Comparison of ENCODE assay signal across 10 mouse cellular contexts in genomic region chr13:75088597-75088996, GRCm38 (mm10). TPM values are rescaled to one million over a fixed set of nuclear protein-coding genes. Genes with fewer than 3 reads are reported as not detected.
DNase-seq lines count a peak whose midpoint lies in the region; ATAC-seq lines count a peak whose summit lies in the region.
"Had no signal": no experiment of that assay in that cellular context is flagged by ENCODE, and none has a peak within 500 bp of the region (broad histone marks: within the 10 kb centered on the region; RNA-seq: fewer than 3 reads in every experiment).

No protein-coding gene starts in this region.

- H3K27me3 ChIP-seq in hindbrain, embryonic 15.5 days = no peaks in the 10 kb centered on the region
- no peaks in the 10 kb centered on the region for H3K27me3 ChIP-seq in neural tube, embryonic 15.5 days (replicated peaks)

- no peaks in the 10 kb centered on the region for H3K36me3 ChIP-seq in hindbrain, embryonic 15.5 days
- no peaks in the 10 kb centered on the region for H3K36me3 ChIP-seq in neural tube, embryonic 15.5 days
- H3K36me3 ChIP-seq: embryonic facial prominence, embryonic 13.5 days; heart, embryonic 15.5 days; limb, embryonic 13.5 days had no signal

- H3K4me2 ChIP-seq in hindbrain, embryonic 15.5 days = peak overlapping the region; percentile 69; the same call in 1 of the 2 replicates
- H3K4me2 ChIP-seq in neural tube, embryonic 15.5 days = 0 out of 2 replicates have a peak overlapping the region, but pooled peaks have one; percentile 88
- H3K4me2 ChIP-seq: embryonic facial prominence, embryonic 13.5 days; limb, embryonic 13.5 days had no signal

- ATAC-seq in hindbrain, embryonic 15.5 days (ENCODE audit: low FRiP score, low read depth) = no peak
- ATAC-seq in neural tube, embryonic 15.5 days (ENCODE audit: low FRiP score) = no peak
- no peak for ATAC-seq in inflammation-experienced regulatory T-cells, adult 6 months

- peak; percentile 2 for DNase-seq in left cerebral cortex, postnatal 4 days
- DNase-seq in left cerebral cortex, postnatal 14 days (ENCODE audit: low spot score in 2 of 2) = no peak
- peak; percentile 4 for DNase-seq in adipocyte (ENCODE audit: low spot score)
- DNase-seq in layer of hippocampus, adult 11-12 months (ENCODE audit: low spot score) = no peak

- peaks cover 16% of the 10 kb centered on the region for H3K4me1 ChIP-seq in hindbrain, embryonic 15.5 days (replicated peaks)
- H3K4me1 ChIP-seq in neural tube, embryonic 15.5 days = peaks cover 19% of the 10 kb centered on the region; the same call in 1 of the 2 replicates

- H3K4me3 ChIP-seq in hindbrain, embryonic 15.5 days = no peak overlapping the region
- H3K4me3 ChIP-seq in neural tube, embryonic 15.5 days (replicated peaks) = no peak overlapping the region
- H3K4me3 ChIP-seq: embryonic facial prominence, embryonic 13.5 days; heart, embryonic 15.5 days; limb, embryonic 13.5 days had no signal

- WGBS in hindbrain, embryonic 15.5 days = 20% methylated on average over 6 of the region's 6 CpGs
- 28% methylated on average over 6 of the region's 6 CpGs for WGBS in neural tube, embryonic 15.5 days

- intact Hi-C loops in left cerebral cortex, postnatal 4 days (cut with DNase I) = no loop called here
- intact Hi-C loops in left cerebral cortex, postnatal 14 days (cut with DNase I) = no loop called here

- H3K9me3 ChIP-seq in hindbrain, embryonic 15.5 days = no peaks in the 10 kb centered on the region
- no peaks in the 10 kb centered on the region for H3K9me3 ChIP-seq in neural tube, embryonic 15.5 days (replicated peaks)
- H3K9me3 ChIP-seq: embryonic facial prominence, embryonic 13.5 days; heart, embryonic 15.5 days; limb, embryonic 13.5 days had no signal

- no peak overlapping the region for H3K9ac ChIP-seq in hindbrain, embryonic 15.5 days
- no peak overlapping the region for H3K9ac ChIP-seq in neural tube, embryonic 15.5 days (replicated peaks)
- H3K9ac ChIP-seq: embryonic facial prominence, embryonic 13.5 days; heart, embryonic 15.5 days; limb, embryonic 13.5 days had no signal

- H3K27ac ChIP-seq in hindbrain, embryonic 15.5 days (replicated peaks) = no peak overlapping the region
- no peak overlapping the region for H3K27ac ChIP-seq in neural tube, embryonic 15.5 days (replicated peaks)
- H3K27ac ChIP-seq: embryonic facial prominence, embryonic 13.5 days; heart, embryonic 15.5 days; limb, embryonic 13.5 days had no signal

RNA-seq across cellular contexts. Expression of gene Pcsk1, which starts 1.0 kb away (rescaled TPM):
- 1 to 10 TPM; 3.7 to 5.3 TPM for total RNA-seq in left cerebral cortex, postnatal 4 days (2021)
- total RNA-seq in left cerebral cortex, postnatal 14 days (2021) = 10 to 100 TPM; 31.1 to 32.6 TPM
- polyA plus RNA-seq in hindbrain, embryonic 15.5 days (2015; fragmentation: Nextera tagmentation; extraction: Ambion mirVana) = 3.8 and 4.0 TPM in 2 replicates
- 3.6 and 3.7 TPM in 2 replicates for polyA plus RNA-seq in neural tube, embryonic 15.5 days (2015; fragmentation: Nextera tagmentation; extraction: Ambion mirVana)
- polyA plus RNA-seq in inflammation-experienced regulatory T-cells, adult 6 months (2017; shearing (Covaris generic)) = 1 to 10 TPM in 1 of 3 experiments, under 1 TPM in 2; 0.72 to 2.2 (median 0.95) TPM

Comparison
In these comparisons a context has a peak if more than half of its experiments do, and no peak if none do; other contexts are left out.
1. DNase-seq: peak in left cerebral cortex, postnatal 4 days (single experiment) and adipocyte (single experiment); none in left cerebral cortex, postnatal 14 days (0 of 2) and layer of hippocampus, adult 11-12 months (single experiment).